Mouse (Mus musculus) heart, postnatal 0 days (tissue): Measurements from ENCODE around the gene Neu1. TPM values are rescaled to one million over a fixed set of nuclear protein-coding genes. Genes with fewer than 3 reads are reported as not detected.
"Not testable (repeated sequence)": the region's sequence is repeated elsewhere in the genome, so short reads cannot be mapped to it uniquely, and the experiment has no call there.

ENCODE experiments used
- ATAC-seq: fragments of 200-750 bp; cut with Nextera tagmentation; 2 replicates; pipeline ENCODE4 v1.8.0; 2017; ENCODE audit warnings: low read depth, moderate number of reproducible peaks, moderate library complexity; ENCODE audit not compliant: insufficient read depth
- DNase-seq: peaks from one replicate; pipeline ENCODE4 v3.0.0-alpha.2; 2016; ENCODE audit warnings: low spot score
- H3K27ac ChIP-seq: fragments of 300-500 bp; sonication (generic); 2 replicates; pipeline ENCODE4 v1.5.1; 2014; ENCODE audit warnings: low read depth, mild to moderate bottlenecking
- H3K27me3 ChIP-seq: fragments of 300-500 bp; sonication (generic); 2 replicates; pipeline ENCODE4 v1.6.1; 2014; ENCODE audit warnings: low read length, mixed read lengths; ENCODE audit not compliant: control insufficient read depth, insufficient read depth
- H3K36me3 ChIP-seq: fragments of 300-500 bp; sonication (generic); replicated peaks from 2 replicates; pipeline ENCODE4 v1.6.1; 2014; ENCODE audit warnings: low read length, mixed read lengths; ENCODE audit not compliant: control insufficient read depth, insufficient read depth
- H3K4me1 ChIP-seq: fragments of 300-500 bp; sonication (generic); 2 replicates; pipeline ENCODE4 v1.6.1; 2014; ENCODE audit warnings: antibody characterized with exemption; ENCODE audit not compliant: control insufficient read depth, insufficient read depth
- H3K4me2 ChIP-seq: fragments of 300-500 bp; sonication (generic); 2 replicates; pipeline ENCODE4 v1.6.1; 2014; ENCODE audit warnings: low read depth, mild to moderate bottlenecking, low read length, moderate library complexity
- H3K4me3 ChIP-seq: fragments of 300-500 bp; sonication (generic); 2 replicates; pipeline ENCODE4 v1.5.1; 2014; ENCODE audit warnings: low read depth, low read length
- H3K9ac ChIP-seq: fragments of 300-500 bp; sonication (generic); replicated peaks from 2 replicates; pipeline ENCODE4 v1.6.1; 2014; ENCODE audit warnings: low read depth, low read length, mixed read lengths
- H3K9me3 ChIP-seq: fragments of 300-500 bp; sonication (generic); replicated peaks from 2 replicates; pipeline ENCODE4 v1.6.1; 2016; ENCODE audit warnings: low read length; ENCODE audit not compliant: control insufficient read depth
- CTCF ChIP-seq: IDR thresholded peaks from 2 replicates; pipeline ENCODE4 v1.5.1; 2016; ENCODE audit warnings: antibody characterized with exemption, control low read depth, low read depth
- EP300 ChIP-seq: IDR thresholded peaks from 2 replicates; pipeline ENCODE4 v1.6.1; 2016; ENCODE audit warnings: antibody characterized with exemption, low read depth
- WGBS: fragments of 180-500 bp; shearing (Covaris S2); extraction: QIAGEN DNeasy Blood & Tissue Kit; methylation state at CpG from one replicate; pipeline ENCODE4 v1.1.7; 2014; 5-methylcytosine and 5-hydroxymethylcytosine counted together
- polyA plus RNA-seq: library from polyadenylated mRNA; unstranded; fragments of >200 nt; fragmentation: Nextera tagmentation; extraction: Ambion mirVana; gene quantifications from 2 replicates; pipeline ENCODE4 v1.2.1, GENCODE M21; 2015
- total RNA-seq: library from RNA; depleted of rRNA; stranded (reverse); fragments of >200 nt; gene quantifications from 2 replicates; pipeline ENCODE4 v1.2.3, GENCODE M21; 2014; ENCODE audit warnings: low replicate concordance

Gene Neu1
- total and polyA plus RNA-seq, 2 experiments from 2014 or later, result 19.5 to 79.2 TPM

DNA sequence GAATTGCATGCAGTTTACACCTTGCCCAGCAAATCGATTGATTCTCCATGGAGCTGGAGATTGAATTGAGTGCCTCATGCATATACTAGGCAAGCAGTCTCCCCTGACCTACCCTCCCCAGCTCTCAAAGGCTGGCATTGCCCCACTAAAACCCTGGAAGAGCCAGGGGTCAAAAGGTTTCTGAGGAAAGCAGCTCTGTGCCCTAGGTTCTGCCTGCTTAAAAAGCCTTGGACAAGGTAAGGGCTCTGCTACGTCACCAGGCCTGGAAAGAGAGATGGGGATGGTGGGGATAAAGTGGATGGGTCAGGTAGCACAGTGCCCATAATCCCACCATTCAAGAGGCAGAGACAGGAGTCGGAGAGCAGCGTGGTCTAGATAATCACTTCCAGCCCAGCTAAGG is 23.8 kb downstream of the Neu1 start:
- ATAC-seq (no peak), DNase-seq (no peak)
- Histone ChIP-seq H3K9me3 (no peaks in the 10 kb centered on the region), H3K4me1 (peaks cover 1% of the 10 kb centered on the region), H3K9ac (no peak overlapping the region), H3K4me2 (no peak overlapping the region), H3K36me3 (peaks cover 11% of the 10 kb centered on the region), H3K27ac (no peak overlapping the region), H3K27me3 (no peaks in the 10 kb centered on the region), H3K4me3 (no peak overlapping the region)
- TF ChIP-seq CTCF (no peak), EP300 (no peak)
- WGBS, result 77% methylated on average over 4 of the region's 4 CpGs

DNA sequence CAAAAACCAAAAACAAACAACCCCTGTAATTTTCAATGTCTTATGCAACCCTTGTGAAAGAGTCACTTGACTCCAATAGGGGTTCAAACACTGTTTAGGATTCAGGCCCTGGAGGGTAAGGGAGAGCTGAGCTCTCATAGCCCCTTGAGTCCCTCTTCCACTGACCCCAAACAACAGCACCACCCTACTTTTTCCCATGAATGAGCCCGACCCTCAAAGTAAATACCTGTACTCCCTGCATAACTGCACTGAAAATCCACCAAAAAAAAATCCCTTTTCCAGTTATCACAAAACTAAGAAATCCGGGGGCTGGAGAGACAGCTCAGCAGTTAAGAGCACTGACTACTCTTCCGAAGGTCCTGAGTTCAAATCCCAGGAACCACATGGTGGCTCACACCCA is 24.8 kb downstream of the Neu1 start:
- no peaks in the 10 kb centered on the region for H3K9me3 ChIP-seq
- no peak overlapping the region for H3K9ac ChIP-seq
- DNase-seq, result no peak
- no peak for TF ChIP-seq CTCF
- no peak for TF ChIP-seq EP300
- no peaks in the 10 kb centered on the region for H3K27me3 ChIP-seq
- peaks cover 8% of the 10 kb centered on the region for H3K4me1 ChIP-seq
- H3K4me2 ChIP-seq, result no peak overlapping the region
- no peak for ATAC-seq
- 0 out of 2 replicates have a peak, but pooled peaks cover 1% of the 10 kb centered on the region for H3K36me3 ChIP-seq
- WGBS, result 68% methylated on average over 3 of the region's 3 CpGs
- no peak overlapping the region for H3K27ac ChIP-seq
- no peak overlapping the region for H3K4me3 ChIP-seq

DNA sequence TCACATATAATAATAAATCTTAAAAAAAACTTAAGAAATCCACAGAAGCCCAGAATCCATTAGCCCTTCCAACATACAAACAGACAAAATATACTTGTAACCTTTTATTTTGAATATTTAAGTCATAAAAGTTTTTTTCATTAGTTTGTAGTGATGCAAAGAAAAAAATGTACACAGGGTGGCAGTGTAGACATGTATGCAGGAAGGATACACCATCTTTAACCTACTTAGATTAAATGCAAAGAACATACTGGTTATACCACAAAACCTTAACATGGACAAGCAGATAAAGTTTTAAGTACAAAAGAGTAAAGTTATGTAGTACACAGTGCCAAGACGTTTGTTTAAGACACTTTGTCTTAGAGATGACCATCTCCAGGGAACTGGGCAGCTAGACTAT is 25.3 kb downstream of the Neu1 start:
- ATAC-seq, result no peak
- Histone ChIP-seq H3K36me3 (no peaks in the 10 kb centered on the region), H3K9ac (no peak overlapping the region), H3K9me3 (no peaks in the 10 kb centered on the region), H3K4me2 (no peak overlapping the region), H3K27ac (no peak overlapping the region), H3K27me3 (no peaks in the 10 kb centered on the region), H3K4me3 (no peak overlapping the region), H3K4me1 (peaks cover 8% of the 10 kb centered on the region; the same call in 1 of the 2 replicates)
- WGBS, result 26% methylated on average over 1 of the region's 1 CpGs
- TF ChIP-seq EP300, result no peak
- TF ChIP-seq CTCF, result peak; percentile 51
- peak; percentile 45 for DNase-seq

DNA sequence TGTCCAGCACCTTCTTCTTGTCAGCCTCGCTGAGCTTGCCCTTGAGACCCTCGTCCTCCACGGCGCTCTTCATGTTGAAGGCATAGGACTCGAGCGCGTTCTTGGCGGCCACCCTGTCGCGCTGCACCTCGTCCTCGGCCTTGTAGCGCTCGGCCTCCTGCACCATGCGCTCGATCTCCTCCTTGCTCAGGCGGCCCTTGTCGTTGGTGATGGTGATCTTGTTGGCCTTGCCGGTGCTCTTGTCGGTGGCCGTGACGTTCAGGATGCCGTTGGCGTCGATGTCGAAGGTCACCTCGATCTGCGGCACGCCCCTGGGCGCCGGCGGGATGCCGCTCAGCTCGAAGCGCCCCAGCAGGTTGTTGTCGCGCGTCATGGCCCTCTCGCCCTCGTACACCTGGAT is 26.2 kb downstream of the Neu1 start:
- H3K9me3 ChIP-seq, H3K36me3 ChIP-seq, H3K4me2 ChIP-seq, H3K27ac ChIP-seq, H3K4me3 ChIP-seq, H3K4me1 ChIP-seq, ATAC-seq, H3K27me3 ChIP-seq, H3K9ac ChIP-seq, DNase-seq: not testable (repeated sequence)
- 13% methylated on average over 6 of the region's 40 CpGs for WGBS

DNA sequence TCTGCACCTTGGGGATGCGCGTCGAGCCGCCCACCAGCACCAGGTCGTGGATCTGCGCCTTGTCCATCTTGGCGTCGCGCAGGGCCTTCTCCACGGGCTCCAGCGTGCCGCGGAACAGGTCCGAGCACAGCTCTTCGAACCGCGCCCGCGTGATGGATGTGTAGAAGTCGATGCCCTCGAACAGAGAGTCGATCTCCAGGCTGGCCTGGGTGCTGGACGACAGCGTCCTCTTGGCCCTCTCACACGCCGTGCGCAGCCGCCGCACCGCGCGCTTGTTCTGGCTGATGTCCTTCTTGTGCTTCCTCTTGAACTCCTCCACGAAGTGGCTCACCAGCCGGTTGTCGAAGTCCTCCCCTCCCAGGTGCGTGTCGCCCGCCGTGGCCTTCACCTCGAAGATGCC is 26.9 kb downstream of the Neu1 start:
- not testable (repeated sequence) for H3K4me2 ChIP-seq, DNase-seq, H3K4me1 ChIP-seq, H3K9ac ChIP-seq, ATAC-seq, H3K4me3 ChIP-seq, H3K27ac ChIP-seq, H3K9me3 ChIP-seq, H3K36me3 ChIP-seq, H3K27me3 ChIP-seq
- 18% methylated on average over 24 of the region's 40 CpGs for WGBS

DNA sequence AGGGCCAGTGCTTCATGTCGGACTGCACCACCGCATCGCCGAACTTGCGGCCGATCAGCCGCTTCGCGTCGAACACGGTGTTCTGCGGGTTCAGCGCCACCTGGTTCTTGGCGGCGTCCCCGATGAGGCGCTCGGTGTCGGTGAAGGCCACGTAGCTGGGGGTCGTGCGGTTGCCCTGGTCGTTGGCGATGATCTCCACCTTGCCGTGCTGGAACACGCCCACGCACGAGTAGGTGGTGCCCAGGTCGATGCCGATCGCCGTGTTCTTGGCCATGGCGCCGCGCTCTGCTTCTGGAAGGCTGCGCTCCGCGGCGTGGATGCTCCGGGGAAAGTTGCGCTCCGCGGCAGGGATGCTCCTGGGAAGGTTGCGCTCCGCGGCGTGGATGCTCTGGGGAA is 27.7 kb downstream of the Neu1 start:
- H3K9ac ChIP-seq, H3K4me1 ChIP-seq, DNase-seq, H3K9me3 ChIP-seq, H3K36me3 ChIP-seq, H3K27ac ChIP-seq, H3K27me3 ChIP-seq: not testable (repeated sequence)
- Histone ChIP-seq H3K4me3 (peak overlapping the region; percentile 57), H3K4me2 (peak overlapping the region; percentile 68)
- WGBS, result 1% methylated on average over 18 of the region's 47 CpGs
- ATAC-seq, result peak; percentile 10

DNA sequence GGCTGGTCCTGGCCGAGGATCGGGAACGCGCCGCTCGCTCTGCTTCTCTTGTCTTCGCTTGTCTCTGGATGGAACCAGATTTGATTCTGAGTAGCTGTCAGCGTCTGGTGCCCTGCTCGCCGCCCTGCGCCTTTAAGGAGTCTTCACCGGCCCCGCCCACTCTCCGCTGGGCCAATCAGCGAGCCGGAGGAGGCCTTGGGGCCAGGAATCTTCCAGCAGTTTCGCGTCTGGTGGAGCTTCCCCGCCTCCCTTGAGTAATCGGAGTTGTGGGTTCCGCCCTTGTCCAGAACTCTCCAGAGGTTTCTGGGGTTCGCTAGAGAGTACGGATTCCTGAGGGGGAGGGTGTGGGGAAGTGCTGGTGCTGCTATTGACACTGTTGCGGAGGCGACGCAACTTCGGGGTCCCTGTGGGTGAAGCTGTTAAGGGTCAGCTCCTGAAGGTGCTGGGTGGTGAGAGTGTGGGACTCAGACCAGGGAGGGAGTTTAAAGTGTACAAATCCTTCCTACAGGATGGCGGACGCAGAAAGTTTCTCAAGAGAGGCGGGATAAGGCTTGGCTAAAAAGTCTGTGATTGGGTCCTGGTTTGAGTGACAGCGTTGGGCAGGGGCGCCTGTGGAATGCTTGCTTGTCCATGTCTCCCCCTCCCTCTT is 28.2 kb downstream of the Neu1 start, which contains the start of gene Hspa1b:
Gene Hspa1b (minus strand): TSS at position 109 of the 649 bp plus-strand sequence.
- H3K9ac ChIP-seq, result peak within 1 kb of the TSS; percentile 55
- WGBS, result under 1% methylated on average over 28 of the region's 32 CpGs
- ATAC-seq, result peak; percentile 92
- H3K4me1 ChIP-seq, H3K27me3 ChIP-seq, H3K9me3 ChIP-seq, H3K36me3 ChIP-seq: not testable (repeated sequence)
- peak; percentile 87 for DNase-seq
- peak within 1 kb of the TSS; percentile 68 for H3K4me2 ChIP-seq
- H3K27ac ChIP-seq, result peak within 1 kb of the TSS; percentile 92
- H3K4me3 ChIP-seq, result peak within 1 kb of the TSS; percentile 57
